Mouse (Mus musculus) monocyte, adult 2 months (primary cell): ENCODE data around the gene Pard3.

ENCODE experiments used
- DNase-seq, 2 experiments: peaks; one replicate each; pipeline ENCODE4 v3.0.0; 2022; ENCODE audit warnings: low spot score in 2 of 2, low read depth in 1 of 2

Pard3 gene

GRCm38 (mm10) chr8:127226996-127227395, 163.3 kb downstream of the Pard3 start:
- DNase-seq, result no peak

GRCm38 (mm10) chr8:127227407-127227806, 163.7 kb downstream of the Pard3 start:
- no peak for DNase-seq

GRCm38 (mm10) chr8:127229325-127230232, 165.9 kb downstream of the Pard3 start:
- no peak for DNase-seq

- DNase-seq, result no peak
Observed at GRCm38 (mm10) chr8:127230233-127230595, 166.5 kb downstream of the Pard3 start.

- DNase-seq, result no peak
Observed at GRCm38 (mm10) chr8:127243351-127243750, 179.7 kb downstream of the Pard3 start.

GRCm38 (mm10) chr8:127243841-127244240, 180.1 kb downstream of the Pard3 start:
- no peak for DNase-seq

GRCm38 (mm10) chr8:127250746-127251145, 187.1 kb downstream of the Pard3 start:
- no peak for DNase-seq

- DNase-seq, result no peak
Observed at GRCm38 (mm10) chr8:127251476-127251875, 187.8 kb downstream of the Pard3 start.

GRCm38 (mm10) chr8:127251985-127252384, 188.3 kb downstream of the Pard3 start:
- no peak for DNase-seq

- DNase-seq, result no peak
Observed at GRCm38 (mm10) chr8:127254625-127255024, 190.9 kb downstream of the Pard3 start.

- no peak for DNase-seq
Observed at GRCm38 (mm10) chr8:127257086-127257485, 193.4 kb downstream of the Pard3 start.

- no peak for DNase-seq
Observed at GRCm38 (mm10) chr8:127261051-127261450, 197.4 kb downstream of the Pard3 start.

GRCm38 (mm10) chr8:127262026-127262425, 198.3 kb downstream of the Pard3 start:
- DNase-seq, result no peak

GRCm38 (mm10) chr8:127262436-127262835, 198.7 kb downstream of the Pard3 start:
- no peak for DNase-seq

- DNase-seq, result no peak
Observed at GRCm38 (mm10) chr8:127262926-127263325, 199.2 kb downstream of the Pard3 start.

- no peak for DNase-seq
Observed at GRCm38 (mm10) chr8:127263457-127263856, 199.8 kb downstream of the Pard3 start.

- no peak for DNase-seq
Observed at GRCm38 (mm10) chr8:127264691-127265470, 201.2 kb downstream of the Pard3 start.

- DNase-seq, result no peak
Observed at GRCm38 (mm10) chr8:127266777-127267176, 203.1 kb downstream of the Pard3 start.

GRCm38 (mm10) chr8:127268239-127269024, 204.7 kb downstream of the Pard3 start:
- DNase-seq, result no peak

- no peak for DNase-seq
Observed at GRCm38 (mm10) chr8:127269082-127269747, 205.5 kb downstream of the Pard3 start.

GRCm38 (mm10) chr8:127271186-127271585, 207.5 kb downstream of the Pard3 start:
- DNase-seq, result no peak
